Mouse (Mus musculus): ENCODE measurements at regions not wholly inside any gene's neighbourhood (a gene's known extent, or its start where the extent isn't known, plus 50 kb on each side); places are given as distances from the start of the nearest gene placed in this dataset.
A peak's percentile ranks its signal among the peaks of the same experiment; 100 is the strongest.

DNA sequence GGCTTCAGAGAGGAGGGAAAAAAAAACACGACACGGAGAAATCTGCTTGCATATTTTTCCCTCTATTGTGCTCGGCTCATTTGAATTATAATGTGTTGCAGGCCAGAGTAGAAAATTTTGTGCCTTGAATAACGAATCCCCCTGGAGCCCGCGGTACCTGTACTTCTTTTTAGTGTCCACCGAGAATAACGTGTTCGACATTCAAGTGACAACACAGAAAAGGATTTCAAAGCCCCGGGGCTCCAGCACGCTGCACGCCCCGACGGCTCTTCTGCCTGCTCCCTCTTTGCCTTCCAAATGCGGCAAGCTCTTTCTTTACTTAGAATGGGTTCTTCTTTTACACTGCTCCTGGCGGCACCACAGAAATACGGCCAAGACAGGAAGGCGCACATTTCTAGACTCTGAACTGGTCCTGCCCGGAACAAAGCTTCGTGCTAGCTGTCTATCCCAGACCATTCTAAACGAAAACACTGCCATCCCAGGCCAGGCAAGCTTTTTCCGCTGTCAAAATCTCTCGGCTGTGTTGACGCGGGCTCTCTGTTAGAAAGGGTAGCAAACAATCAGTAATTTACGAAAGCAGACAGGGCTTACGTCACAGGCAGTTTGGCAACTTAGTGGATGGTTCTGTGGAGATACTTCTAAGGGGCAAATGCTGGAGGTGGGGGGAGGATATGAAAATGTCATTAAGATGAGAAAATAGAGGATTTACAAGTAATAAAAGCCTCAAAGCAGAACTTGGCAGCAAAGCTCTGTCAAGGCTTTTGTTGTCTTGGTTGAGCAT, 398.2 kb upstream of the Smim15 start:
- DNase-seq (ENCODE audit: extremely low read depth, insufficient read length, low spot score) = no peak

DNA sequence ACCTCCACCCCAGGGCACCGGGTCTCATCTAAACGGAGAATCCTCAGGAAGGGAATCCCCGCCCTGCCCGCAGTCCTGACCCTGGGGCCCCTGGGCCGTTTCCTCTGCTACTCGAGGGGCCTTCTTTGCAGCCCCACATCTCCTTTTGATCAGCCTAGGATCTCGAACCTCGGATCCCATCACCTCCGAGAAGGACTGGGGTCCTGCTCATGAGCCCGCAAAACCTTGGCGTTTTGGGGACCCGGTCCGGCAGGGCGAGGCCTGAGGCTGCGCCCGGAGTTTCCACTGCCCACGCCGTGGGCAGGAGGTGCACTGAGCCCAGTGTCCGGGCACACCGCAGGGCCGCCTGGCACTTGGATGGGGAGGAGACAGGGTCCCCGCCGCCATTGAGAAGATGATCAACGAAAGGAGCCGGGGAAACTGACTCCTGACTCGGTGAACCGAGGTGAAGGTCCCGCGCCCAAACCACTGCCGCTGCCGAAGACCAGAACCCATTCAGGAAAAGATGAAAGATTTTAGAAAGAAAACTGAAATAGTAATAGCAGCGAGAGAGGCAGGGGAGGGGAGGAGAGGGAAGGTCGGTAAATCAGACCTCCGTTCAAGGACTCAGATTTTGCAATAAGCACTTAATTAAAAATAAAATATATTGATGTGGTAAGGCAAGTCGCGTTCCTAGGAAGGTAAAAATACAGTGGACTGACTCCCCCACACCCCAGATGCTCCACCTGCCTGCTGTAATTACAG, 399.0 kb upstream of the Smim15 start:
- no peak for DNase-seq (ENCODE audit: extremely low read depth, insufficient read length, low spot score)

DNA sequence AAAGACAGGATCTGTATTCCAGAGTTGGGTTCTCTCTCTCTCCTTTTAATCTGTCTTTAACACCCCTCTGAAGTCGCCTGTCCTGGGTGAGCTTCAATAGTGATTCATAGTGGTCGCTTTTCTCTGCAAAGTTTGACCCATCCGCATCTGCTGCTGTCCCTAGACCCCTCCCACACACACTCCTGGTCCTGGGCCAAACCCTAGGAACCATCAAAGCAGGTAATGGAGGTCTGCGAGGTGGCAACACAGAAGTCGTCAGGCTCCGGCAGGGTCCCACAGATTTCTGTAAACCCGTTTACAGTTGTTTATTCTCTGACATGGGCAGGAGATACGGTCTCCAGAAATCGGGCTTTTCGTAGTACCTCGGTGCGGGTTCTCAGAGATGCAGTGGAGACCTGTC, 399.5 kb upstream of the Smim15 start:
- no peak for DNase-seq (ENCODE audit: extremely low read depth, insufficient read length, low spot score)

DNA sequence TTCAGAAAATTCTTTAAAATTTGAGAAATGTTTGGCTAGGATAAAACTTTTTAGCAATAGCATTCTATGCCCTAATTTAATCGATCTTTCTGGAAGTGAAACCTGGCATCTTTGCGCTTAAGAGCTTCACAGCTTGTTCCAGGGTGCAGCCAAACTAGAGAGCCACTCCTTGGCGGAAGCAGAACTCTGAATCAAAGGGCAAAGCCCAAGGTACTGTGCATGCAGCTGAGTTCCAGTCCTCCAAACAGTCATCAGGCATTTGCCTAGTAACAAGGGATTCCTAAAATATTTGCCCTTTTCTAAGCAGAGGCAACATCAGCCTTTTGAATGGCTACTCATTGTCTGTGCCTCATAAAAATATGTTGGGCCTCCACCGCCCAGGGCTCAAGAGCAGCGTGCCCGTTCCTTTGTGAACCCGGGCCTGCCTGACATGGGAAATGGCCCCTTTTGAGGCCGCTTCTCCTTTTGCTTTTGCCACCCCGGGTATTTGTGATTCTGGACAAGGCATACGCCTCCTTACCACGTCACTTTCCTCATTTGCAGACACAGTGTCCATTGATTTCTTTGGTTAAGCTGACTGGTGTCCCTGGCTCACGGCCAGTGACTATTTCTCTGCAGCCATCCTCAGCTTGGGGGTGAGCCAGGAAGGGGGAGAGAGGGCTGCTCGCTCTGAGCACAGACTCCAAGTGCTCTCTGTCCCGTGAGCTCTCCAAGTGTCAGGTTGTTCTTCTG, 402.2 kb upstream of the Smim15 start:
- DNase-seq (ENCODE audit: extremely low read depth, insufficient read length, low spot score) = no peak

DNA sequence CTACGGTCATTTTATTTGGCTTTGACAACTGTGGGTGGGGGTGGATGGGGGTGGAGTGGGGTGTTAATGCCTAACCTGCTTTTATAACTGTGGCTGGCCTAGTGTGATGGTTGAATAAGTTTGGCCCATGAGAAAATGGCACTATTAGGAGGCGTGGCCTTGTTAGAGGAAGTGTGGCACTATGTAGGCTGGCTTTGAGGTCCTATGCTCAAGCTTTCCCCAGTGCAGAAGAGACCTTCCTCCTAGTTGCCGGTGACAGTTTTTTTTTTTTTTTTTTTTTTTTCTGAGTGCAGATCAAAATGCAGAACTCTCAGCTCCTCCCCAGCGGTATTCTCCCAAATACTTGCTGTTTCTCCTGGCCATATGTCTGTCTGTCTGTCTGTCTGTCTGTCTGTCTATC, 404.6 kb upstream of the Smim15 start:
- DNase-seq (ENCODE audit: extremely low read depth, insufficient read length, low spot score) = no peak

DNA sequence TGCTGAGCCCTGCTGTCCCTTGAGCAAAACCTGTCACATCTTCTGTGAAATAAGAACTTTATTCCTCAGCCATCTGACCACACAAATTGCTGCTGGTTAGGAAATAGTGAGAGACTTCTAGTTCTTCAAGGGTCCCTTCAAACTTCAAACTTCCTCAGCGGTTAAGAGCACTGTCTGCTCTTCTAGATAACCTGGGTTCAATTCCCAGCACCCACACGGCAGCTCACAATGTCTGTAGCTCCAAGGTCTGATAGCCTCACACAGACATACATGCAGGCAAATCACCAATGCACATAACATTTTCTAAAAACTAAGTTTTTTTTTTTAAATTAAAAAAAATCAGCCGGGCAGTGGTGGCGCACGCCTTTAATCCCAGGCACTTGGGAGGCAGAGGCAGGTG, 407.0 kb upstream of the Smim15 start:
- DNase-seq (ENCODE audit: extremely low read depth, insufficient read length, low spot score) = no peak

DNA sequence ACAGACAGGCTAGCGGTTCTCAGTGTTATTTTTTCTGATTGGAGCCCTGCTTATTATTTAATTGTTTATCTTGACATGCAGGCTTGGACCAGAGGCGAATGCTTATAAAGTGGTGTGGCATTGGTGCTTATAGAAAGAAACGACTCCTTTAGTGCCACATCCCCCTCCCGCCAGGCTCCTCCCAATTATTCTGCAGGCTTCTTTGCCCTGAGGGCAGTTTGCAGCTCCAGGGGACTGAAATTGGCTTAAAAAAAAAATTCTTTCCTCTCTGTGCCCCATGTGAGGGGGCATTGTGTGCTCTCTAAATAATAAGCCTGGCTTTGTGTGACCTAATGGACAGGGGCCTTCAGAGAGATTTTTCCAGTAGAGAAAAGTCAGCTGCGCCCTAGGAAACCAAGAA, 409.1 kb upstream of the Smim15 start:
- no peak for DNase-seq (ENCODE audit: extremely low read depth, insufficient read length, low spot score)

DNA sequence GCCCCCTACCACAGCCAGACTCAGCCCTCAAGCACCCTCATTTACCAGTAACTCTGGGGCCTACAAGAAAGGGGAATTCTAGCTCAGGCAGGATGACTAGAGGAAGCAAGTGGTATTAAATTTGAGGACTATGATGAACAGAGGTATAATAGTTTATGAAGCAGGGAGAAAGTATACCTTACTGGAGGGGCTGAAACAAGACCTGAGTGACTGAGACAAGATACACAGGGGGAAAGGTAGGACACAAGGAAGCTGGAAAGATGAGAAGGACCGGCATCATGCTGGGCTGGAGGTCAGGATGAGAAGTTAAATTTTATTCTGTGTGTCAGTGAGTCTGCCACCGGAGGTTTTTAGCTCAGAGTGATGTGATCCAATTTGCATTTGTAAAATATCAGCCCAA, 417.2 kb upstream of the Smim15 start:
- no peak for DNase-seq (ENCODE audit: extremely low read depth, insufficient read length, low spot score)

DNA sequence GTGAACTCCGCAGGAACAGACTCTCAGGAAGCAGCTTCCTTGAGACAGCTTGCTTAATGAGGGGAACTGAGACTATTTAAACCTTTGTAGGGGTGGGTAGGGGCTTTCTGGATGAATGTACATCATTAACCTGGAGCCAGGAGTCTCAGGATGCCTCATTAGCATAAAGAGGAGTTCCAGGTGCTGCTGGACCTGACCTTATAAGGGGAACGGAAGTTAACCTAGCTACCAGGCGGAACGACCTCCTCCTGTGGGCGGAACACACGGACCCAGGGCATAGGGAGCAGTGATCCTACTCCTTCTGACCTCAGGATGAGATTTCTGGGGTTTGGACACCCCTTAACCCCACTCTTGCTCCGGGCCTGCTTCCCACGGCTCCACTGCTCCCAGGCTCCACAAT, 417.6 kb upstream of the Smim15 start:
- DNase-seq (ENCODE audit: extremely low read depth, insufficient read length, low spot score) = no peak

DNA sequence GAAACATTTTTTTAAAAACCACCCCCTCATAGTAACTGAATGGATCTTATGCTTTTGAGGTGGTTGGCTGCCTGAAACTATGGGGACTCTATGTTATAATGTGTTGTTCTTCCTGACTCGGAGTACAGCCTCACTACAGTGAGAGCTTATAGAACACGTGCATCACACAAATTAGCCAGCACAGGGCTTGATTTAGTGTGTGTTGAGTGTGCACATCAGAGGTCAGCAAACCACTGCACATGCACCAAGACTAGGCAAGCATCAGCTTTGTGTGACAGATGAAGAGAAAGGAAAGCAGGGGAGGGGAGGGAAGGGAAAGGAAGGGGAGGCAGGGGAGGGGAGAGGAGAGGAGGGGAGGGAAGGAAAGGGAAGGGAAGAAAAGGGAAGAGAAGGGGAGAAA, 422.9 kb upstream of the Smim15 start:
- no peak for DNase-seq (ENCODE audit: extremely low read depth, insufficient read length, low spot score)

DNA sequence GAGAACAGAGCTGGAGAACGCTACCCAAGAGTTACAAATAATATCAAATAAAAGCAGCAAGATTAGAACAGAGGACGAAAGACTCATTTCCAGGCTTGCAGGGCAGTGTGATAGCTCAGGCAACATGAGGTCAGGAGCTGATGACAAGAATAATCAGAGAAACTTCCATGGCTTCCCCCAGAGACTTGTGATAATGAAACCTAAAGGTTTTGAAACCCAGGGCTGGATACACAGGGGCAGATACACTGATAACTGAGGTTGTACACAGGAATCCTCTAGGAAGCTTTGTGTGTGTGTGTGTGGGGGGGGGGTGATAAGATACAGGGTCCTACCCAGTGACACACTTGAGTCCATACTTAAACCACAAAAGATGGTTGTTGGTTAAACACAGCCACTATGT, 423.4 kb upstream of the Smim15 start:
- no peak for DNase-seq (ENCODE audit: extremely low read depth, insufficient read length, low spot score)

DNA sequence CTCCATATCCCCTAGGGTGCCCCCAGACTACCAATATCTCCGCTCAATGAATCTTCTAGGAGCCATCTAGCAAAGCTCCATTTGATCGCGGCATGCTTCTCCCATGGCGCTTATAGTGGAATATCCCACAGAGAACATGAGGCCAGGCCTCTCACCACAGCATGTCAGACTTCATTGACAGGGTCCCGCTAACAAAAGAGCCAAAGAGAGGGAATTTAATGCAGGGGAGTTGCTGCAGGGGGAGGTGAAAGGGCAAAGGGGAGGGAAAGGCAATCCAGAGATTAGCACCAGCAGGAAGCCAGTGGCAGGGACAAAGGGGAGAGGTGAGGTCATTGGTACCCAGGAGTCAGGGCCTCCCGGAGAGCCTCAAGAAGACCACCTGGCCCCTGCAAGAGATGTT, 424.0 kb upstream of the Smim15 start:
- DNase-seq (ENCODE audit: extremely low read depth, insufficient read length, low spot score) = no peak

DNA sequence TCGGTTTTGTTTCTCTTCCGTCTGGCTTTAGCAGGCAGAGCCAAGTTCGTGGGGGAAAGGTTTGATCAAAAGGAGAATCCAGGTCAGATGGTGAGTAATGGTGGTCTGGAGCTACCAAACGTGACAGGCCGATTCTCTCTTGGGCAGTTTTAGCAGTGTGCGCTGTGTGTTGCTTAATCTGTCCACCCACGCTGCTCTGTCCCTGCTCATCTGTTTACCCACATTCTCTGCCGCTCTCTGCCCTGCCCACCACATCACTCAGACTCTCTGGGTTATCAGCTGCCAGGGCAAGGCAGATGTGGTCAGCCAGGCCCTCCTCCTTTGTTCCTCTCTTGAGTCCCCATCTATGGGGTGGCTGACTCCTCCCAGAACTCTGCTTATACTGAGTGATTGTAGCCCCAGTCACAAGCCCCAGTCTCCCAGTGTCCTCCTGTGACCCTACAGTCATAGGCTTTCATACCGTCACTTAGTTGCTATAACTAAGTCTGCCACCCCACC, 424.8 kb upstream of the Smim15 start:
- no peak for DNase-seq (ENCODE audit: extremely low read depth, insufficient read length, low spot score)

DNA sequence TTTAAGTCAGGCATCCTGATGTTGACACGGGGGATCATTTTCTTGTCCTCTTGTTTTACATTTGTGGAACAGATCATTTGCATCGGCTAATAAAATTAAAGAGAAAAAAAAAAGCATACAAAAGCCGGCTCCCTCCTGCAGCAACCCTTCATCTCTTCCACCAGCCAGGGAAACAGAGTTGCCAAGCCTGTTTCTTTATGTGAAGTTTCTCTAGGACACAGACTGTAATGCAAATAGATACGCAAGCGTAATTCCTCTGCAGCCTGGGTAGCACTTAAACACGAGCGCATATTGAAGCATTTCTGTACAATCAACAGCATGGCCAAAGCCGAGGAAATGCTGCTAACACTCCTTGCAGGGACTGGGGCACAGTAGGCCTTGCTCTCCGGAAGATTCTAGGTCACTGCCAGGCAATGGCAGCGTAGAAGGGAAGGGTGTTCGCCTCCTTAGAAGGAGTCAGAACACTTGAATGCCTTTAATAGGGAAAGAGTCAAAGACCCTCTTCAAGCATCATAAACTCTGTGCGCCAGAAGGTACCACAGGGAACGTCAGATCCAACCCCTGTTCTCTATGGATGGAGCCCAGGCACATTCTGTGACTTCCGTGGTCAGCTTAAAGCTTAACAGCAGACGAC, 425.3 kb upstream of the Smim15 start:
- DNase-seq (ENCODE audit: extremely low read depth, insufficient read length, low spot score) = no peak

DNA sequence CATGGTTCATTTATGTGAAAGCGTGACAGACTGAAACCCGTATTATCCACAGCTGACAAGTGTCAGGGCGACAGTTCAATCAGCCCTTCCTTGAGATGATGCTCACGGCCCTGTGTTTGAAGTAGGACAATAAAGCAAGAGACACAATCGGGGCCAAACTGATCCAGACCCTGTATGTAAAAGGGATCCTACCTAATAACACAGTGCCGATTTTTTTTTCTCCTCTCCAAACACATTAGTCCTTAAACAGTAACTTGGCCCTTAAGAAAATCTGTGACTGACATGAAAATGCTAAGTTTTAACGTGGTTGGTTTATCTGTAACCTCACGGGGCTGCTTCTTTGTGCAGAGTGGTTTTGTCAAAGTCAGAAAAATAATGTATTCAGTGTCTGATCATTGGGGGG, 425.9 kb upstream of the Smim15 start:
- no peak for DNase-seq (ENCODE audit: extremely low read depth, insufficient read length, low spot score)

DNA sequence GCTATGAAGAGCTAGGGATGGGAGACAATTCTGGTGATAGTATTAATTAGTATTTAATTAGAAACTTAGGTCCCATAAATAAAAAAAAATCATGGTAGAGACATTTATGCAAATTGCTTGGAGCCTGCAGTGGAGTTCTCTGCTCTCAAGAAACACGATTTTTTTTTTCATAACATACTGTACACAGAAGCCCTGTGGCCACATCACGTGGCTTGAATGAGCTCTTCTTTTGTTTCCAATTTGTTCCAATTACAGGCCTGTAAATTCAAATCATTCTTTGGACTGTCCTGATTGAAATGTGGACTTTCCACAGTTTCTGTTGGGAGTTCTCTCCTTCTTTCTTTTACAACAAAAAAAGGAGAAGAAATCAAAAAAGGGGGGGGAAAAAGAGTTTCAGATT, 426.7 kb upstream of the Smim15 start:
- DNase-seq (ENCODE audit: extremely low read depth, insufficient read length, low spot score) = no peak

DNA sequence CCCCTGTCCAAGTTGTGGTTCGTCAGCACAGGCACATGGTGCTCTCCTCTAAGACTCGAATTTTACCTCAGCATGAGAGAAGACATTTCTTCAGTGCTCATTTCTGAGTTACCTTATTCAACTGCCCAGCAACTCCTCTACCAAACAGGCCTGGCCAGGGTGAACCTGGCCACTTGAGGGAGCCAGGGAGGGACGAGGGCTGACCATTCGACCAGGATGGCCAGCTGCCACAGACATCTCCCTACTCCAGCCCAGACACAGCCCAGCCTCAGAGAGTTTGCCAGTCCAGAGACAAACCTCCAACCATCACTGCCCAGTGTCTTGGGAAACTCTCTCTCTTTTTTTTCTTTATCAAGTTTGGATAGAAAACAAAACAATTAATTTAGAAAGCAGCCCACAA, 427.5 kb upstream of the Smim15 start:
- peak; percentile 46 for DNase-seq (ENCODE audit: extremely low read depth, insufficient read length, low spot score)

DNA sequence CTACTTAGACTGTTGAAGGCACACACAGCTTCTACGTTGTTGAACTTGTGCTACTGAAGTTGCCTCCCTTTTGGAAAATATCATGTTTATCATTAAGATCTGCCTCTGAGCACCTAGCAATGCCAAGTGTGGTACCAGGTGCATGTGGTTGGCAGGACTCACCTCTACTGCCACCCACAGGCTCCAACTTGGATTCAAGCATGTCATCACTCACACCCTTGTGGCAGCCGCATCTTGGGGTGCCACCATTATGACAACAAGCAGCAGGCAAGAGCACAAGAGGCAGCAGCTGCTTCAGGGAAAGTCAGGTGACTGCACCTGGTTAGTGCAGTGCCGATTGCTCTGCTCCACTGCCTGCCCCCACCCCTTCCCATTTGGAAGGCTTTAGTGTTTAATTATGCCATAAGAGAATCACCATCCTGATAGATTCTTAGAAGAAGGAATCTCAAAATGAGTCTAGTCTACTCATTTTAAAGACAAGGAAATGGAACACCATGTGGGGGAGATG, 435.2 kb upstream of the Smim15 start:
- DNase-seq (ENCODE audit: extremely low read depth, insufficient read length, low spot score) = no peak

DNA sequence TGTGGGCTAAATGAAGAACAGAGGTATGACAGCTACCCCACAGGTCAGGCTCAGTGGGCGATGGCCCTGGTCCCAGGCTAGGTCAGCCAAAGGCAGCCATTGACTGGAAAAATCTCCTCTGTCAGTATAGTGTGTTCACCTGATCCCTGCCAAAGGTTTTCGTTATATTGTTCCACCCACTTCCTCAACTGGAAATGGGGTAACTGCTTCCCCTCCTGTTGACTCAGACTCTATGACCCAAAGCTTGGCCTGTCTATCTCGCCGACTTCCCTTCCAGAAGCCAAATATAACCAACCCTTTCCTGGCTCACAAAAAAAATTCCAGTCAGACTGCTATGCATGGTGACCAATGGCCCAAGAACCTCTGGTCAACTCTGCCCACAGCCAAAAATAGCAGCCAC, 437.0 kb upstream of the Smim15 start:
- no peak for DNase-seq (ENCODE audit: extremely low read depth, insufficient read length, low spot score)

DNA sequence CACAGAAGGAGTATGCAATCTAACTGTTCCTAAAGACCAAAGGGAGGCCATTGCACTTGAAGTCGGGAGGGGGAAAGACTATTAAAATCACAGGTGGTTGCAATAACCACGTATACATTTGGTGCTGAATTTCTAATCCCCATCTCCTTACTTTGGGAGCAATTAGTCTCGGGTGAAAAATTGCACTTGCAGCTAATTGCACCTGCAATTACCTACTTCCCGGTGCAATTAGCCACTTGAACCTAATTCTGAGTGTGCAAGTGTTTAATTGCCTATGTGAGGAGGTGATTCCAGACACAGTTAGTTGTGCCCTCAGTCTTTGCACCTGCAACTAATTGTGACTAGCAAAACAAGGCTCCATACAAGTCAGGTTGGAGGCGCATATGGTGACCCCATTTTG, 442.1 kb upstream of the Smim15 start:
- DNase-seq (ENCODE audit: extremely low read depth, insufficient read length, low spot score) = no peak

DNA sequence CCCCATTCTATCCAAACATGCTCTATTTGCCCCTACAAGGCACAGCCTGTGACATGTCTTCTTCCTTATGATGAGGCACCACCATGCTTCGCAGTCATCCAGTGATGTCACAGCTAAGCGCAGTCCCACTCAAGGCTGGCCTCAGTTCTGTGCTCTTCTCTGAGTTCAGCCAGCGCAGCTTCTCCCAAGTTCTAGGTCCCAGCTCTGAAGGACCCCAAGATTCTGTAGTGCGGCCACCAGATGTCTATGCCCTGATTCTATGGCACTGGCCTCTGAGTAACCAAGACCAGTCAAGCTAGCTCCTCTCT, 443.2 kb upstream of the Smim15 start:
- DNase-seq (ENCODE audit: extremely low read depth, insufficient read length, low spot score) = no peak
